7 mouse cellular contexts compared by ENCODE assay signal in genomic region chr12:69360655-69360996, GRCm38 (mm10). TPM values are rescaled to one million over a fixed set of nuclear protein-coding genes. Genes with fewer than 3 reads are reported as not detected.
DNase-seq lines count a peak whose midpoint lies in the region; ATAC-seq and TF ChIP-seq lines count a peak whose summit lies in the region.

No protein-coding gene starts in this region.

- no peaks in the 10 kb centered on the region for H3K36me3 ChIP-seq in midbrain, embryonic 10.5 days
- no peaks in the 10 kb centered on the region for H3K36me3 ChIP-seq in midbrain, embryonic 13.5 days
- no peaks in the 10 kb centered on the region for H3K36me3 ChIP-seq in liver, embryonic 12.5 days

- no peak overlapping the region for H3K27ac ChIP-seq in midbrain, embryonic 10.5 days (replicated peaks)
- H3K27ac ChIP-seq in midbrain, embryonic 13.5 days: no peak overlapping the region
- H3K27ac ChIP-seq in liver, embryonic 12.5 days: peak overlapping the region; percentile 62; the same call in 1 of the 2 replicates

- peaks cover 29% of the 10 kb centered on the region for H3K4me1 ChIP-seq in midbrain, embryonic 10.5 days
- peaks cover 28% of the 10 kb centered on the region for H3K4me1 ChIP-seq in midbrain, embryonic 13.5 days (replicated peaks)
- peaks cover 34% of the 10 kb centered on the region for H3K4me1 ChIP-seq in liver, embryonic 12.5 days

- 19% methylated on average over 5 of the region's 5 CpGs for WGBS in midbrain, embryonic 10.5 days
- WGBS in midbrain, embryonic 13.5 days: 13% methylated on average over 5 of the region's 5 CpGs
- 9% methylated on average over 5 of the region's 5 CpGs for WGBS in liver, embryonic 12.5 days (ENCODE audit: insufficient replicate concordance)

- peak; percentile 91 for TF ChIP-seq CTCF in Patski (IDR thresholded peaks at IDR 0.05)

- H3K4me3 ChIP-seq in midbrain, embryonic 10.5 days: no peak overlapping the region
- H3K4me3 ChIP-seq in midbrain, embryonic 13.5 days (replicated peaks): no peak overlapping the region
- H3K4me3 ChIP-seq in liver, embryonic 12.5 days: no peak overlapping the region

- ATAC-seq in midbrain, embryonic 13.5 days: no peak
- no peak for ATAC-seq in Patski
- no peak for ATAC-seq in liver, embryonic 12.5 days
- ATAC-seq in neutrophil, adult 5-6 weeks (ENCODE audit: extremely low read depth, insufficient number of reproducible peaks, low FRiP score, poor library complexity, severe bottlenecking): peak; percentile 62

- H3K4me2 ChIP-seq in midbrain, embryonic 13.5 days (replicated peaks): no peak overlapping the region
- H3K4me2 ChIP-seq in liver, embryonic 12.5 days: peak overlapping the region; percentile 35

- no peak overlapping the region for H3K9ac ChIP-seq in midbrain, embryonic 13.5 days (replicated peaks)
- H3K9ac ChIP-seq in liver, embryonic 12.5 days: no peak overlapping the region

- in situ Hi-C loops in Patski (cut with MboI; ENCODE audit: low pct_unique_long_range_greater_than_20kb): loop anchor here (25.0 kb wide), 1 partner anchor 527 kb away; the partner anchor contains the start of genes Atl1 and Map4k5

- CTCF ChIA-PET in Patski (lab: Charles Lee): no interaction called here

- peak; percentile 50 for DNase-seq in midbrain, embryonic 10.5 days (ENCODE audit: low spot score)
- peak; percentile 84 for DNase-seq in Patski (ENCODE audit: low read depth, low spot score)
- peak; percentile 39 to 62 for DNase-seq in cerebellum, postnatal 25 days
- peak; percentile 61 for DNase-seq in heart, postnatal 4 days

- POLR2A ChIA-PET in Patski (lab: Charles Lee): no interaction called here

- H3K9me3 ChIP-seq in midbrain, embryonic 10.5 days (replicated peaks): no peaks in the 10 kb centered on the region
- no peaks in the 10 kb centered on the region for H3K9me3 ChIP-seq in midbrain, embryonic 13.5 days
- no peaks in the 10 kb centered on the region for H3K9me3 ChIP-seq in liver, embryonic 12.5 days (replicated peaks)

- H3K27me3 ChIP-seq in midbrain, embryonic 10.5 days (ENCODE audit: low read depth, poor library complexity, severe bottlenecking): no peaks in the 10 kb centered on the region
- no peaks in the 10 kb centered on the region for H3K27me3 ChIP-seq in midbrain, embryonic 13.5 days
- no peaks in the 10 kb centered on the region for H3K27me3 ChIP-seq in Patski
- H3K27me3 ChIP-seq in liver, embryonic 12.5 days (replicated peaks): no peaks in the 10 kb centered on the region

RNA-seq across cellular contexts. Expression of gene Nemf, which starts 3.7 kb away (rescaled TPM):
- polyA plus RNA-seq in midbrain, embryonic 10.5 days (2016; fragmentation: Nextera tagmentation; extraction: Ambion mirVana): 96.6 and 97.2 TPM in 2 replicates
- polyA plus RNA-seq in midbrain, embryonic 13.5 days (2015; fragmentation: Nextera tagmentation; extraction: Ambion mirVana): 97.3 and 103 TPM in 2 replicates
- 44.5 TPM for polyA plus RNA-seq in Patski (2021)
- total RNA-seq in heart, postnatal 4 days (2021): 10 to 100 TPM; 31.9 to 33.2 TPM
- polyA plus RNA-seq in liver, embryonic 12.5 days (2016; fragmentation: Nextera tagmentation; extraction: Ambion mirVana): 56.5 and 57.3 TPM in 2 replicates
- total RNA-seq in neutrophil, adult 5-6 weeks (2017): 159 and 188 TPM in 2 replicates

RNA-seq across cellular contexts. Expression of gene Arf6, which starts 11.3 kb away (rescaled TPM):
- 32.2 and 34.4 TPM in 2 replicates for polyA plus RNA-seq in midbrain, embryonic 10.5 days (2016; fragmentation: Nextera tagmentation; extraction: Ambion mirVana)
- 23.9 and 27.8 TPM in 2 replicates for polyA plus RNA-seq in midbrain, embryonic 13.5 days (2015; fragmentation: Nextera tagmentation; extraction: Ambion mirVana)
- polyA plus RNA-seq in Patski (2021): 115 TPM
- total RNA-seq in heart, postnatal 4 days (2021): 100 to 1,000 TPM; 103 to 104 TPM
- 81.1 and 83.3 TPM in 2 replicates for polyA plus RNA-seq in liver, embryonic 12.5 days (2016; fragmentation: Nextera tagmentation; extraction: Ambion mirVana)
- 210 and 221 TPM in 2 replicates for total RNA-seq in neutrophil, adult 5-6 weeks (2017)

RNA-seq across cellular contexts. Expression of gene Gm9887, which starts 11.6 kb away (rescaled TPM):
- polyA plus RNA-seq in midbrain, embryonic 10.5 days (2016; fragmentation: Nextera tagmentation; extraction: Ambion mirVana): 1.2 and 1.3 TPM in 2 replicates
- 0.72 and 1.5 TPM in 2 replicates for polyA plus RNA-seq in midbrain, embryonic 13.5 days (2015; fragmentation: Nextera tagmentation; extraction: Ambion mirVana)
- polyA plus RNA-seq in Patski (2021): 5.9 TPM
- under 1 TPM; 0.48 to 0.77 TPM for total RNA-seq in heart, postnatal 4 days (2021)
- polyA plus RNA-seq in liver, embryonic 12.5 days (2016; fragmentation: Nextera tagmentation; extraction: Ambion mirVana): 2.1 and 2.3 TPM in 2 replicates
- 1.8 and 3.6 TPM in 2 replicates for total RNA-seq in neutrophil, adult 5-6 weeks (2017)
